Mouse (Mus musculus) right cerebral cortex, postnatal 14 days (tissue): ENCODE results near the gene Gabbr2.

ENCODE experiments used
- DNase-seq: peaks from one replicate; pipeline ENCODE4 v3.0.0; 2022

The Gabbr2 gene

GRCm38 (mm10) chr4:46858899-46859298 lies 132.8 kb downstream of the Gabbr2 start:
- peak; percentile 53 for DNase-seq

DNA sequence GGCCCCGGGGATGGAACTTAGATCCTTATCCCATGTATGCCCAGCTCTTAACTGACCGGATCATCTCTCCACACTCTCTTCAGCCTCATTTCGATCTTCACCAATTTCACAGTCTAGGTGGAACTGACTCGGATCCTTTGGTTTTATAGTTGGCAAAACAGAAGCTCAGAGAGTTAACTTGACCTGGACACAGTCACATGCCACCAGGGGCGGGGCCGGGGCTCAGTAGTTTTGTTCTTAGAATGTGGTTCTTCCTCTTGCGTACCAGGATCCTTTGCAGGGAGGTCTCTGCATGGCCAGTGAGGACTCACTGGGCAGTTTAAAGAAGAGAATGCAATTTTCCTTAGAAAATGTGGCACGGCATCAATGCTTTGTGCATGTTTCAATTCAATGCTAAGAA lies 135.5 kb downstream of the Gabbr2 start:
- no peak for DNase-seq

- DNase-seq = peak; percentile 53
Observed at GRCm38 (mm10) chr4:46854686-46855385, 136.8 kb downstream of the Gabbr2 start.

GRCm38 (mm10) chr4:46853852-46854460 lies 137.7 kb downstream of the Gabbr2 start:
- DNase-seq = no peak

- DNase-seq = no peak
Observed at GRCm38 (mm10) chr4:46847745-46848144, 143.9 kb downstream of the Gabbr2 start.

DNA sequence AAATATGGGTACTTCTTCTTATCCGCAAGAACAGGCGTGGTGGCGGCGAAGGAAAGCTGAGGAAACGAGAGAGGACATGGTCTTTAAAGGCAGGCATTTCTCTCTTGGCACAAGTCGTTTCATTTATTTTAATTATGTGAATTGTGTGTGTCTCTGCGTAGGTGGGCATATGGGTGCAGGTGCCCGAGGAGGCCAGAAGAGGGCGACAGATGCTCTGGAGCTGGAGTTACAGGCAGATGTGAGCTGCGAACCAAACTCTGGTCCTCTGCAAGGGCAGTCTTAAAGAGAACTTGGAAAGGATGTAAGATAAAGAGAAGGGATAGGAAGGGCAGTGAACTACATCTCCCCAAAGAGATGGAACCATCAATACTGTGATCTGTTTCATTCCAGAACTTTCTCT lies 145.3 kb downstream of the Gabbr2 start:
- DNase-seq = no peak

DNA sequence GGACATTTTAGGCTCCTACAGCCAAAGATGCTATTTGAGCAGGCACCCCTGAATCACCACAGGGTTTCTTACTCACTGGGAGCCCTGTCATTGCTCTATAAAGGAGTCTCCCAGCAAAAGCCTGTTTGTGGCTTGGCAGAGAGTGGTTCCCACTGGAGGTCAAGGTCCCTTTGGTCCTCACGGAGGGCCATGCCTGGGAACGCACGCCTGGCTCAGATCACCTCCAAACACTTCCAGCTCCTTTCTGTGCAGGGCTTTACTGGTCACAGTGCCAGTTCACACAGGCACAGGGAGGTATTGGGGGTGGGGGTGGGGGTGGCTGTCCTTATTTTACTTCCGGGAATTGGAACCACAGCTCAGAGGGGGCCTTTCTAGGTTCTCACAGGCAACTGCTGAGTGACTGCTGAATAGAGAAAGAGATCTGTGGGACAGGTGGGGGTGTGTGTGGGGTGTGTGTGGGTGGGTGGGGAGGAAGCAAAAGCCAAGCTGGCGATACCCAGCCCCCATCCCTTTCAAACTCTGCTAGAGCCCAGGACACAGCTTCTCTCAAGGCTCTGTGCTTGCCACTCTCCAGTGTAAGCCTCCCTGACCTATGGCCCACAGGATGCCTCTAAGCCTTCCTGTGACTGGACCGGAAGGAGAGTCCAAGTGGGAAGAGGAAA lies 146.6 kb downstream of the Gabbr2 start:
- no peak for DNase-seq

DNA sequence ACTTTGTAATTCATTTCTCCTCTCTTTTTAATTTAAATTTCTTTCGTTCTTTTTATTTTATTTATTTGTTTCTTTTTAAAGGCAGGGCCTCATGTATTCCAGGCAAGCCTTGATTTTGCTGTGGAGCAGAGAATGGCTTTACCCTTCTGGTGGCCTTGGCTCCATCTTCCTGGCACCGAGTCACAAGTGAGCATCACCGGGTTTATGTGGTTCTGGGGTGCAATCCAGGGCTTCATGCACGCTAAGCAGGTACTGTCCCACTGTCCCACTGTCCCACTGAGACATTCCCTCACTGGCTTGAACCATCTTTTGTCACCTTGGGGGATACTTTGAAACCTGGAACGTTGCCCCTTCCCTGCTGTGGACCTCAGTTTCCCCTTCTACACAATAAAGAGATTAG lies 147.1 kb downstream of the Gabbr2 start:
- DNase-seq = no peak

DNA sequence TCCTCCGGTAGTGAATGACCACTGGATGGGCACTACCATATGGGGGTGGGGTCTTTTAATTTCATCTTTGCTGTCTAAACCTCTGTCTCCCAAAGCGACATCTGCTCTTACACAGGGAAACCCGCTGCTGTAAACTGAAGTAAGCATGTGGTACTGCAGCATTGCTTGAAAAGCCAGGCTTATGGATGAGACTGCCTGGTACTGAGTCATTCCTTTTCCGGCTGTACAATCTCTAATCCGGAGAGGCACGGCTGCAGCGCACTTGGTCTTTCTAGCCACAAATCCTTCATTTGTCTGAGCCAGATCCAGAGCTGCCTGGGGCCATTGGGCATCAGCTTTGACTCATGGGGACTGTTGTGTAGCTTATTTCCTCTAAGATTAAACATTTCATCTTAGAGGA lies 149.1 kb downstream of the Gabbr2 start:
- DNase-seq = no peak

DNA sequence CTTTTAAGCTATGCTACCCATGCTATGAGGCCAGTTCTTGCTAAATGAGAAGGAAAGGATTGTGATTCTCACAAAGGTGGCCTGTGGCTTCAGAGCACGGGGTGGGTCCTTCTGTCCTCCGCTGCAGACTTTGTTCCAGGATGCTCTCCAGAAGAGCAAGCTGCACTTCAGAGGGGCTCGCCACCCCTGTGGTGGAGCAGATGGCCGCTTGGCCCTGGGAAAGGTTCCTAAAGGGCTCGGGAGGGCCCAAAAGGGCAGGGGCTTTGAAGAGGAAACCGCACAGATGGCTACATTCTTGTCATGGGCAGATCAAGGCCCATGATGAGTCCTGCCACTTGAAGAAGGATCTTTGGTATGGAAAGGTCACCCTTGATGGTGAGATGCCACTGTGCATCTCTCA lies 151.5 kb downstream of the Gabbr2 start:
- DNase-seq = no peak

GRCm38 (mm10) chr4:46837362-46837761 lies 154.3 kb downstream of the Gabbr2 start:
- DNase-seq = peak; percentile 50

GRCm38 (mm10) chr4:46836065-46836464 lies 155.6 kb downstream of the Gabbr2 start:
- DNase-seq = no peak

- DNase-seq = no peak
Observed at GRCm38 (mm10) chr4:46835064-46835463, 156.6 kb downstream of the Gabbr2 start.

GRCm38 (mm10) chr4:46832834-46833544 lies 158.7 kb downstream of the Gabbr2 start:
- DNase-seq = no peak

GRCm38 (mm10) chr4:46829656-46830055 lies 162.0 kb downstream of the Gabbr2 start:
- no peak for DNase-seq

- no peak for DNase-seq
Observed at GRCm38 (mm10) chr4:46828141-46828571, 163.5 kb downstream of the Gabbr2 start.

GRCm38 (mm10) chr4:46827471-46827870 lies 164.2 kb downstream of the Gabbr2 start:
- peak; percentile 79 for DNase-seq

DNA sequence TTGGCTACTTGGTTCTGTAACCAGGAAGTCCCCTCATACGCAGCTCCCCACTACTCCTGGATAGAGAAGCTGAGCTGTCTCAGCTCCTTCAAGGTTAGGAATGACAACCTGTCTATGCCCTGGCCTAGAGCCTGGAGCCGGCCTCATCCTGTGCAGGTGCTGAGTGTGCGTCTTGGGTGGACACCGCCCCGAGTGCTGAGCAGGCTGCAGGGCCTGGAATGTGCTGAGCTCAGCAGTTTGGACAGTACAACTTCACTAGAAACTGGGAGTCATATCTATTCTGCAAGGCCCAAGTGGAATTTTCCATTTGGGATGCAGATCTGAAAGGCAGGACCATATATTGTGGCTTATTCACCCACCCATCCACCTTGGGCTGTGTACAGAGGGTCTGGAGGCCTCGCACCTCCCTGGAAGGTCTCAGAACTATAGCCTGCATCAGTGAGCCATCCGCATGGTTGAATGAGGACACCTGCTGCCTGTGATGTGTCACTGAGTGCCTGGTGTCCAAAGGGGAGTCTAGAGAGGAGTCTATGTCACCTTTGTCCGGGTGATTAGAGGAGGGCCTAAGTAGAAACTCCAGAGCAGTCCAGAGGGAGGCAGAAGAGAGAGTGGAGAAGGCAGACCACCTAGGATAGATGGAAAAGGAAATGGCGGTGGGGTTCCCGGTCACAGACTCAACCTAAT lies 165.7 kb downstream of the Gabbr2 start:
- DNase-seq = no peak

- DNase-seq = no peak
Observed at GRCm38 (mm10) chr4:46823738-46824137, 167.9 kb downstream of the Gabbr2 start.

DNA sequence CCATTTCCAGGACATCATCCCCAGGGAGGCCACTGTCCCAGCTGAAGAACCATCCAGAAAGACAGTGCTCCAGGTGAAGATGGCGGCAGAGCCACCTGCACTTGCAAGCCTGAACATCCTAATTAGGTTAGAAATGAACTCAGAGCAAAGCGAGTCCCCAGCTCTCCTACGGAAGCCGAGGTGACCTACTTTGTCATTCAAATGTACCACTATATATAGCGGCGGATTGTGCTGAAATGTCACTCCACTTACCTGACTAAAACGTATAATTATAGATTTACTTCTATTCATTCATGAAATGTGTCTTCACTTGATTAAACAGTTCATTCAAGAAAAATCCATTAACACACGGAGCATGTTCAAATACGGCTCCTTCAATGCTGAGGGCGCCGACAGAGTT lies 170.0 kb downstream of the Gabbr2 start:
- DNase-seq = no peak

- DNase-seq = no peak
Observed at GRCm38 (mm10) chr4:46814954-46815353, 176.7 kb downstream of the Gabbr2 start.

DNA sequence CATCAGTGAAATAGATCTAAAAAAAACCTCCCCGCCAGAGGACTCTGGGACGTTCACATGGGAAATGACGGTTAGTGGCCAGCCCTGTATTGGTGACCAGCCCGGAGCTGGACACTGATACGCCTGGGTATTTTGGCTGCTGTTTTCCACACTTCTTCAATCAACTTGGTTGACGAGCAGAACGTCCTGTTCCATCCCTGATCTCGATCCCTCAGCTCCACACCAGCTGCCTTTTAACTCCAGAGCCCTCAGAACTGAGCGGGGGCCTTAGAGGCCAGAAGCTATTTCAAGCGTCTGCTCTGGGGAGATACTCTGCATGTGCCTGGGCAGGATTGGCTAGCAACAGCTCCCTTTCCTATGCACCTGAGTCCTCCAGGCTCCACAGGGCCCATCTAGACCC lies 177.4 kb downstream of the Gabbr2 start:
- DNase-seq = no peak

DNA sequence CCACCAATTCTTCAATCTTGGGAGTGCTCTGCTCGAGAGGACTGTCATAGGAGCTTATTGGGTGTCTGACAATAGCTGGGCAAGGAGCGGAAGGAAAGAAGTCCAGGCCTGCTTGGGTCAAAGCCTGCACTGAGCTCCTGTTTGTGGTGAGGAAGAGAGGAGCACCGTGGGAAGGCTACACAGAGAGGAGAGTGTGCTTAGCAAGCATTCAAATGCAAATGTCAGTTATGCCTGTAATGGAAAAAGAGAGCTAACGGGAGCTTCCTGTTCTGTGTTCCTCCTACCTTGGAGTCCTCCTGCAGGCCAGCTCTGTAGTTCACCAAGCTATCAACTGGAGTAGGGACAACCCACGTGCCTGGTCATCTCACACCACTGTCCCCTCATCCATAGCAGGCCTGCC lies 180.5 kb downstream of the Gabbr2 start:
- no peak for DNase-seq
